Mouse (Mus musculus): ENCODE results near the gene Numbl.

- TF ChIP-seq POLR2A (IDR thresholded peaks at IDR 0.05; ENCODE audit: low read depth, low read length): no peak
- TF ChIP-seq CTCF (conservative IDR thresholded peaks at IDR 0.05; ENCODE audit: insufficient read depth, insufficient read length, low read depth, low read length): no peak
These were observed 33.7 kb downstream of the Numbl start for GRCm38 (mm10) chr7:27291795-27292466.
